Mouse (Mus musculus) embryonic stem cell, embryonic (primary cell): ENCODE data around the gene Nfe2.

Source experiments
- CTCF ChIA-PET, 4 experiments: fragments of 300-600 bp in 2 of 4; fragments of 350-600 bp in 2 of 4; sonication (Branson Sonifier 250); formaldehyde crosslinking; loops; one replicate each; lab custom pipeline; 2022; ENCODE audit warnings: inconsistent platforms in 2 of 4; lab: Charles Lee
- POLR2A ChIA-PET, 4 experiments: fragments of 300-600 bp in 2 of 4; fragments of 350-600 bp in 2 of 4; sonication (Branson Sonifier 250); formaldehyde crosslinking; loops; one replicate each; lab custom pipeline; 2022; ENCODE audit warnings: antibody characterized with exemption in 4 of 4, inconsistent platforms in 1 of 4; lab: Charles Lee

The Nfe2 gene

DNA sequence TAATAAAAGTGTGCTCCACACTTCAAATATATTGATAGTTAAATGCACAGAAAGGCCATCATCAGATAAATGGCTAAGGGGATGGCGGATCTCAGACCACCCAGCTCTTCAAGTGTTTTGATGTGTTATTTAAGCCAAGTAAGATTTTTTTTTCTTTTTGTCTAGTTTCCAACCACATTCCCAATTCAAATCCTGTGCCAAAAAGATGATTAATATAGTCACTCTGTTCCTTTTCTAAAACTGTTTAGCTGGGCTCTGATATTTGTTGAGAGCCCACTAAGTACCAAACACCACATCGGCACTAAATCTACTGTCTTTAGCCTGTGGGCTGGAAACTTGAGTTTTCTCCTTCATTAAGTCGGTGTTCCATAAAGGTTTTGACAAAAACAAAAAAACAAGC lies 31.2 kb downstream of the Nfe2 start:
- CTCF ChIA-PET: interaction anchor here in 2 of 4 experiments (1.2 to 1.5 kb wide), 2 partner anchors 37 to 41 kb away, joined by 3 to 5 read pairs; no protein-coding TSS in a partner anchor
- POLR2A ChIA-PET: interaction anchor here (0.9 to 27.8 kb wide), 15 partner anchors 9 to 88 kb away, joined by 3 to 700 read pairs (median 4); partner anchors contain the start of genes Cbx5 (in 3 of the 4), Hnrnpa1 (in 3 of the 4) and Copz1 (in 2 of the 4)

DNA sequence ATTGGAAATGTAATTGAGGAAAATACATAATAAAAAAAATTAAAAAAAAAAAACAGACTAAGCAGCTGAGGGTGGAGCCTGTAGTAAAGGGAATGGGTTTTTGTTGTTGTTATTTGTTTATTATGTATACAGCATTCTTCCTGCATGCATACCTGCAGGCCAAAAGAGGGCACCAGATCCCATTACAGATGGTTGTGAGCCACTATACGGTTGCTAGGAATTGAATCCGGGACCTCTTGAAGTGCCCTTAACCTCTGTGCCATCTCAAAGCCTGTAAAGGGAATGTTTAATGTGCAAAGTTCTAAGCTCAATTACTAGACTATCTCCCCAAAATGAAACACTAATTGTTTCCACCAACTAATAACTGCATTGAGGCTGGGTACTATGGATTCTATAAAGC lies 34.0 kb downstream of the Nfe2 start:
- CTCF ChIA-PET: interaction anchor here in 2 of 4 experiments (0.5 to 0.6 kb wide), 3 partner anchors 9 to 265 kb away, joined by 4 to 5 read pairs (median 5); no protein-coding TSS in a partner anchor
- POLR2A ChIA-PET: interaction anchor here in 3 of 4 experiments (0.6 to 27.8 kb wide), 14 partner anchors 8 to 719 kb away, joined by 3 to 700 read pairs (median 5); partner anchors contain the start of genes Cbx5 (in 2 of the 3), Copz1 (in 1 of the 3) and Hnrnpa1 (in 1 of the 3)

DNA sequence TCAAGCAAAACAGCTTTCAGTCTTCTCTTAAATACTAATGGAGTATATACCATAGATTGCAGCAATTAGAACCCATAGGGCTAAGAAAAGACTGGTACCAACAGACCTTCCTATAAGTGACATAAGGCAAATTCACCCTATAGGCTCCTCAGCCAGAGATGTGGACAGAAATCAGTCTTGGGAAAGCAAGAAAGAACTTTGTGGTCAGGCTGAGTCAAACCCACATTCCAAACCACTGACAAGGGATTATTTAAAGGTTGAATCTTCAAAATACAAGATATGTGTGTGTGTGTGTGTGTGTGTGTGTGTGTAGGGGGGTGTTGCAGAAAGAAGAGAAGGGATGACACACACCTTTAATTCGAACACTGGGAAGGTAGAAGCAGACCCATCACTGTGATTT lies 36.8 kb downstream of the Nfe2 start:
- ChIA-PET POLR2A (interaction anchor here in 2 of 4 experiments (0.6 to 27.8 kb wide), 12 partner anchors 10 to 893 kb away, joined by 3 to 700 read pairs (median 4); partner anchors contain the start of genes Cbx5 (in 2 of the 2) and Hnrnpa1 (in 1 of the 2)), CTCF (interaction anchor here in 3 of 4 experiments (0.6 to 2.5 kb wide), 9 partner anchors 11 to 242 kb away, joined by 3 to 11 read pairs (median 4); no protein-coding TSS in a partner anchor)

DNA sequence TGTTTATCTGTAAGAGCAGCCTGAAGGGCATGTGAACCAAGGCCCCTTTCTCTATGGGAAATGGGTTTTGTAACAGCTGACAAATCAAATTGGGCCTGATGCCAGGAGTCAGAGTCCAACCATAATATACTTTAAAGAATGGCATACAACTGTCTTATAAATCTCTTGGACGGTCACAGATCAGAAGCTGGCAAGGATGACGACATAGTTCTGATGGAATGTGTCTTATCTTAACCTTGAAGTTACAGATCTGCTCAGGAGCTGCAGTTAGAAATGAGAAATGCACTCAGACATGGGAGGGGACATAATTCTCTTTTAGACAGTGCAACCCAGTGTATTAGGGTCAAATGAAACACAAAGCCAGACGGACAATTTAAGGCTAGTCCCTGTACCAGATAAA lies 37.4 kb downstream of the Nfe2 start:
- ChIA-PET POLR2A (interaction anchor here in 3 of 4 experiments (0.6 to 27.8 kb wide), 14 partner anchors 9 to 72 kb away, joined by 3 to 700 read pairs (median 4); partner anchors contain the start of genes Cbx5 (in 2 of the 3) and Hnrnpa1 (in 1 of the 3)), CTCF (interaction anchor here in 2 of 4 experiments (0.9 to 2.5 kb wide), 5 partner anchors 11 to 94 kb away, joined by 3 to 11 read pairs (median 3); no protein-coding TSS in a partner anchor)

DNA sequence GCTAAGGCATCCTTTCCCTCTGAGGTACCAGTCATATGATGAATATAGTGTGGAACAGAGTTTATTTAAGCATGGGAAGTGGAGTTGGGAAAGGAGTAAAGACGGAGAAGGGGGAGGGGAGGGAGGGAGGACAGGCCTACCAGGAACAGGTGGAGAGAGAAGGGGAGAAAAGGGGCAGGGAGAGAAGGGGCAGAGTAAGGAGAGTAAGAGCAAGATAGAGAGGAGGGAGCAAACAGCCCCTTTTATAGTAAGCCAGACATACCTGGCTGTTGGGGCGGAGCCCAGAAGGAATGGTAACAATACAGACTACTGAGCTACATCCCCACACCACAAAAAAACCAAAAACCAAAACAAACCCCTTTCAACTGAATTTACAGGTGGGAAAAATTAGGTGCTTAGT lies 42.2 kb downstream of the Nfe2 start:
- CTCF ChIA-PET: interaction anchor here in 3 of 4 experiments (0.6 to 2.0 kb wide), 7 partner anchors 33 to 105 kb away, joined by 3 to 8 read pairs (median 3); no protein-coding TSS in a partner anchor
- POLR2A ChIA-PET: interaction anchor here (0.6 to 27.8 kb wide), 25 partner anchors 8 to 545 kb away, joined by 3 to 700 read pairs (median 5); partner anchors contain the start of genes Cbx5 (in 4 of the 4), Hnrnpa1 (in 3 of the 4) and Copz1 (in 2 of the 4)

DNA sequence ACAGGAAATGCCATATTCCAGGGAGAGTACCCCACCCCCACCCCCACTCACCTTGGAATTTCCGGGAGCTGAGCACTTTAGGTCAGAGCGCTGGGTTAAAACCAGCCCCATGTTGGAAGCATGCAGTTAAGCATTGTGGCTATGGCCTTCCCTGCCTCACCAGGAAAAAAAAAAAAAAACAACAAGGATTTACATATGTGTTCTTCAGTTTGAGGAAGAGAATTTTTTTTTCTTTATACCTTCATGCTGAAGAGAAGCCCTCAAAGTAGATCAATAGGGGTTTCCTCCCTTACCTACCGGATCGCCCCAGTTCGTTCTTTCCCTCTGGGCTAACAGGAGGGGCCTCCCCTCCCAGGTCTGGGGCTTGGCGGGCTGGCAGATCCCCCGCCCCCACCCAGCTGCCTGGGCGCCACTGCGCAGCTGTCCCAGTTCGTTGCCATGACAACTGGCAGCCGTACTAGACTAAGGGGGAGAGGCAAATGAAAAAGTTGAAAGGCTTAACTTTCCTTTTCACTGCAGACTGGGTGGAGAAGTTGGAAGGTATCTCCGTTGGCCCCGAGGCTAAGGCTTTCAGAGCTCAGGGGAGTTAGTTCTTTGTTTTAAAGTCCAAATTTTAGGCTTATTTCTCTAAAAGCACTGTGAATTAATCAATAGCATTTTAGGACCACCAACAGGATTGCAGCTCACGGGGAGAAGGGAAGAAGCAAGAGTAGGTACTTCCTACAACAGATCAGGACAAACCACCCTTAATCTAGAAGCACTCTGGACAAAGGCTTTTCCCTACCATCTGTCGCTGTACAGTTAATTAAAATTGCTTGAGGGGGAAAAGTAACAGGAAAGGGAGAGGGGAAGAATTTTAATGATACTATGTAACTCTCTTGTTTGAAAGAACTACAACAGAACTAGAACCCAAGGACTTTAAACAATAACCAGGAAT lies 43.0 kb downstream of the Nfe2 start:
- ChIA-PET CTCF (interaction anchor here (0.5 to 2.0 kb wide), 18 partner anchors 9 to 1980 kb away, joined by 3 to 13 read pairs (median 4); no protein-coding TSS in a partner anchor), POLR2A (interaction anchor here (0.6 to 27.8 kb wide), 46 partner anchors 7 to 545 kb away, joined by 3 to 700 read pairs (median 4); partner anchors contain the start of genes Cbx5 (in 4 of the 4), Hnrnpa1 (in 3 of the 4) and Copz1 (in 2 of the 4))

DNA sequence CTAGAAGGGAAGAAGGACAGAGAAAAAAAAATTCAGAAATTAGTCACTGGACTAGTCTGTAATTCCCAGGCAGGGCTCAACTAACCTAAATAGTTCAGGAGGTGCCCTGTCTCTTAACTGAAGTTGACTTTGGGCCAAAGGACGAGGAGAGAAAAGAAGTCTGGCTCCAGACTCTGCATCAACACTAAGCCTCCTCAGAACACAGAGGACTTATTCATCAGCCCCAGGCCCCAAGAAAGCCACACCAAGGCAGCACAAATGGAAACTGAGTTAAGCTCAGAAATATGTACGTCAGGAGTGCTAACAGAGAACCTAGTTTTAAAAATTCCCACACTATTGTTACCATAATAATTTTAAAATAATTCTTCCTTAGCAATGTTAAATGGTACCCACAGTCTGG lies 44.1 kb downstream of the Nfe2 start:
- CTCF ChIA-PET: interaction anchor here in 2 of 4 experiments (0.6 to 2.0 kb wide), 7 partner anchors 26 to 1979 kb away, joined by 3 to 13 read pairs (median 5); no protein-coding TSS in a partner anchor
- POLR2A ChIA-PET: interaction anchor here (0.7 to 27.8 kb wide), 24 partner anchors 8 to 107 kb away, joined by 3 to 700 read pairs (median 5); partner anchors contain the start of genes Cbx5 (in 3 of the 4), Copz1 (in 2 of the 4) and Hnrnpa1 (in 2 of the 4)

DNA sequence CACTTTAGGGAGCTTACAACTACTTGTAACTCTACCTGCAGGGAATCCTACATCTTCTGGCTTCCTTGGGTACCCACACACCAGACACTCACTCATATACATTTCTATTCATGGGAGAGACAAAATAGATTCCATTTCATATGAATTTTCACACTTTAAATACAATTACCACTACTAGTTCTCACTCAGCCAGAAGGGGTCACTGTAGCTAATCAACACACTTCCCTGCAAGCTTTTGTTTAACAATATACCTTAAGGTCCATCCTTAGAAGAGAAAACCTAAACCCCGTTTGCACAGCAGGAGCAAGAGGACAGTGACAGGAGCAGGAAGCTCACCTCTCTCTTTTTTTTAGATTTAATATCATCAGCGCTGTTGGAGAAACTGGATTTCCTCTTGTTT lies 53.0 kb downstream of the Nfe2 start:
- CTCF ChIA-PET: interaction anchor here in 1 of 4 experiments (0.6 to 1.8 kb wide), 8 partner anchors 14 to 111 kb away, joined by 3 to 7 read pairs (median 4); no protein-coding TSS in a partner anchor
- POLR2A ChIA-PET: interaction anchor here in 2 of 4 experiments (0.6 to 2.2 kb wide), 11 partner anchors 10 to 127 kb away, joined by 3 to 7 read pairs (median 5); partner anchors contain the start of genes Cbx5 (in 2 of the 2), Copz1 (in 2 of the 2) and Hnrnpa1 (in 1 of the 2)

DNA sequence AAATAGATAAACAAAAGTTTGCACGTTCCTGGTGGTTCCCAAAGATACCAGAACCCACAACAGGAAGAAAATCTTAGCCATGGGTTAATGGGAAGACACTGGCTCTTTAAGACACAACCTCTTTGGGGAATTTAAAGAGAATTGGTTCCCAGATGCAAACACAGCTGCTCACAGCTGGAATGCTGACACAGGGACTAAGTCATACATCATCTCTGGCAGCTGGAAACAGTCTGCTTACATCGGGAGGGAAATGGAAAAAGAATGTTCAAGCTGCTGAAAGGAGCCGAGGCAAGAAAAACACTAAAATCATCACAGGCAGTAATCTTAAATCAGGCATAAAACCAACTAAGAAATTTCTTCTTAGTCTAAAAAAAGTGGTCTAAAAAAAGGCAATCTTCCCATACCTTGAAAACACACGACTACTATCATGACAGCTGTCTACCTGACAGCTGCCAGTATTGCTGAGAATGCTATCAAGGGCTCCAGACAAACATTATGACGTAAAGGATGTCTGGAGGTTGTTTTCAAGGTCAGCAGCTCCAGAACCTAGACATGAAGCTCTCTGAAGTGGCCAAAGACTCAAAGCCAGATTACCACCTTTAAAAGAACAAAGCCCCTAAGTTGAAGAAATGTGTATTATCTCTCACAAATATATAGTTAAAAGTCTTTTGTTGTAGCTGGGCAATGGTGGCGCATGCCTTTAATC lies 56.0 kb downstream of the Nfe2 start:
- CTCF ChIA-PET: interaction anchor here in 2 of 4 experiments (0.7 to 1.5 kb wide), 3 partner anchors 11 to 82 kb away, joined by 3 to 4 read pairs (median 3); no protein-coding TSS in a partner anchor

More for the DNA sequence above, 56.0 kb downstream of the Nfe2 start:
- POLR2A ChIA-PET: interaction anchor here in 3 of 4 experiments (0.6 to 2.4 kb wide), 12 partner anchors 11 to 732 kb away, joined by 3 to 9 read pairs (median 3); partner anchors contain the start of gene Pcbp2 (in 1 of the 3)
